Mouse (Mus musculus) adrenal gland, postnatal 10 days (tissue): ENCODE data around the gene Sub1. TPM values are rescaled to one million over a fixed set of nuclear protein-coding genes. Genes with fewer than 3 reads are reported as not detected.
A peak's percentile ranks its signal among the peaks of the same experiment; 100 is the strongest.

Source experiments
- DNase-seq: peaks from one replicate; pipeline ENCODE4 v3.0.0; 2021; ENCODE audit warnings: mixed read lengths
- total RNA-seq, 2 experiments: library from RNA; stranded (reverse); gene quantifications; 2 replicates each; pipeline ENCODE4 v1.2.3; 2021

Gene Sub1
- total RNA-seq, 2 experiments from 2014 or later: 235 to 272 TPM

GRCm38 (mm10) chr15:11966367-11966766 is 30.4 kb downstream of the Sub1 start:
- DNase-seq: peak; percentile 76

GRCm38 (mm10) chr15:11965201-11965845 is 31.5 kb downstream of the Sub1 start:
- DNase-seq: no peak

DNA sequence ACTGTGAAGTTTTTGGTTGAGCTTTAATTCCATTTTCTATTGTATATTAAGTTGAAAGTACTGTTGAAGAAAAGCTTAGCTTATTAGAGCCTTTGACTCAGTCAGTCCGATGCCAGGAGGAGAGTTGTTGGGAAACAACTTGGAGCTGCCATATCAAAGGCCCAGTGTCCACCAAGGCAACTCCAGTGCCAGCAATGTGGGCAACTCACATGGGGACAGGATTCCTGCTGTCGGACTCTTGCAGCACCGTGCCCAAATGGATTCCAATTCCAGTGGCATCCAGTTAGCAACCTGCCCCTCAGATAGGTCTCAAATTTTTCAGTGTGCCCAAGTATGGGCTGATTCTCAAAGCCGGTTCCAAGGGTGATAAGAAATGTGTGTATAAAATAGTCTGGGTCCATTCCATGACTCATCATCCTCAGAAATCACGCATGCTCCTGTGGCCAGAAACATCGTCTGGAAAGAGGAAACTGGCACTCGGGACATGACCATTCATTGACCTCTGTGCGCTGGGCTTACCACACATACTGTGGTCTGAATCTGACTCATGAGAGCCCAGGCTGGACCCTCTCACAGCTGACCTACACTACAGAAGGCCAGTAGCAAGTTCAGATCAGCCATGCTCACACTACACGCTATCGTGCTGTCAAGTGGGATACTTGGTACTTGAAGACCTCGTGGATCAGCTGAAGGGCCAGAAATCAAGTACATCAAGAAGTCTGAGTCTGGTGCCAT is 32.8 kb downstream of the Sub1 start:
- peak; percentile 60 for DNase-seq

DNA sequence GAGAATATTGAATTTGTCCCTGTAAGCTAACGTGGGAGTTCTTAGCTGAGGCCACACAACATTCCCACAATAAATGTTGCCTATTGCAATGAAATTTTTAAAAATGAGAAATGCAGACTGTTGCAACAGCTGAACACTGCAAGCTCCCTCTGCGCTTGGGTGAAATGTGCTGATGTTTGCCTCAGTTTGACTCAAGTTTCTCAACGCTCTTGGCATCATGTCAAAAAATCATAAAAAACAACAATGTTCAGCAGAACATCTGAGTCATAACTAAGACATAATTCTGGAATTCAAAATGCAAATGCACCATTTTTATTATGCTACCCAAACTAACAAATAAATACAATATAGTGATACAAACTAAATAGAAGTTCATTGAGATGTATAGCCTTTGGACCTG is 37.1 kb downstream of the Sub1 start:
- DNase-seq: no peak

- no peak for DNase-seq
These were observed 40.7 kb downstream of the Sub1 start for GRCm38 (mm10) chr15:11956129-11956528.

- peak; percentile 67 for DNase-seq
These were observed 42.6 kb downstream of the Sub1 start for GRCm38 (mm10) chr15:11954190-11954589.

DNA sequence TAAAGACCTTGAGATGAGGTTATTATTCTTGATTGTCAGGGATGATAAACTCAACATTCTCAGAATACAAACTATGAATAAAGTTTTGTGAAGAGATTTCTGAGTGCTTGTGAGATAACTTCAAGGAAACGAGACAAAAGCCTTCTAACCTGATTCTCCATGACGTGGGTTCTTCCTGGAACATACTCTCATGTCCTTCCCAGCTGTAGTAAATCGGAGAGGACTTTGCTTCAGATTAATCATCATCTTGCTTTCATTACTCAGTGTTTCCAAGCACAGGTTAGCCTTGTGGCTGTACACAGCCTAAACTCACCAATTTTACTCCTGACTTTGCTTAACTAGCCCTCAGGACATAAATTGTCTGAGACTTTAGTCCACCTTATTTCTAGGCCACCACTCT is 44.6 kb downstream of the Sub1 start:
- no peak for DNase-seq

GRCm38 (mm10) chr15:11951181-11951580 is 45.6 kb downstream of the Sub1 start:
- DNase-seq: no peak

DNA sequence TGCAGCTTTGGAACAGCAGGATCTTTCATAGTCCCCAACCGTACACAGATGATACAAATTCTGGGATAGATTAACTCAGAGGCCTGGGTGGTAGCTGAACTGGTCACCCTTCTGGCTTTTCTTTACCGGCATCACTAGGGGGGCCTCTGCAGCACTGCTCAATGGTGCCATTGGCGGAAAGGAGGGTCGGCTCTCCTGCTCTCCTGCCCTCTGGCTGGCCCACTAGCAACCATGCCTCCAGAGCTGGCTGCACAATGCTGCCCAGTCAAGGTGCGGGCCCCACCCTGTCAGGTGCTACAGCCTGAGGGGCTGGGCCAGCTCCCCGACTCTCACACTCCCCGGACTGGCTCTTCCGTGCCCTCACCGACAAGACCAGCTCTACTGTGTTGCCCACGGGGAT is 46.6 kb downstream of the Sub1 start:
- DNase-seq: no peak

- DNase-seq: no peak
These were observed 47.3 kb downstream of the Sub1 start for GRCm38 (mm10) chr15:11949490-11949889.

DNA sequence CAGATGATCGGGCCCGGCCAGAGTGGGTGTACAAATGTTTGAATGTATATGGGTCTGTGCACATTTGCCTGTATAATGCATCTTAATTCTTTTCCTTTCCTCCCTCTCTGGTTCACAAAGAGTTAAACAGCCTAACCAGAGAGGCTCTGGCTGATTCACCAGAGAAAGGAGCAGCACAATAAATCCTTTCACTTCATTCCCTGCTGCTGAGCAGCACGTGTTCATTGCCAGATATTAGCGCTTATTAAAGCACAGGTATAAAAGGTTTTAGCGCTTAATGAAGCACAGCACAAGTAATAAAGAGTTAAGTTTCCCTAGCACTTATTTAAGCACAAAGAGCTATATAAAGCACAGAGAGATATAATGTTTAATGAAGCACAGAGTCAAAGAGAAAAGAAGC is 55.9 kb downstream of the Sub1 start:
- DNase-seq: no peak

Other genes with a start within 250 kb of the Sub1 start
- gene Npr3, start 89.7 kb downstream of the Sub1 start, total RNA-seq: 10 to 100 TPM; 28.4 to 36.5 TPM
- 100 to 1,000 TPM; 111 to 130 TPM for gene Zfr, start 120.8 kb upstream of the Sub1 start, total RNA-seq
- 10 to 100 TPM; 19.5 TPM for gene Mtmr12, start 208.0 kb upstream of the Sub1 start, total RNA-seq